Mouse (Mus musculus) liver, postnatal 0 days (tissue): ENCODE measurements at regions not wholly inside any gene's neighbourhood (a gene's known extent, or its start where the extent isn't known, plus 50 kb on each side); places are given as distances from the start of the nearest gene placed in this dataset.

Experiments
- ATAC-seq: fragments of 200-750 bp; cut with Nextera tagmentation; 2 replicates; pipeline ENCODE4 v1.8.0; 2017; ENCODE audit warnings: mild to moderate bottlenecking, moderate library complexity
- DNase-seq: peaks from one replicate; pipeline ENCODE4 v3.0.0-alpha.2; 2016
- H3K27ac ChIP-seq: fragments of 300-500 bp; sonication (generic); 2 replicates; pipeline ENCODE4 v1.5.1; 2014; ENCODE audit warnings: antibody characterized with exemption, moderate library complexity, mild to moderate bottlenecking, low read depth
- H3K27me3 ChIP-seq: fragments of 300-500 bp; sonication (generic); 2 replicates; pipeline ENCODE4 v1.6.1; 2014; ENCODE audit warnings: low read length, control low read depth, mixed read lengths; ENCODE audit not compliant: insufficient read depth
- H3K36me3 ChIP-seq: fragments of 300-500 bp; sonication (generic); replicated peaks from 2 replicates; pipeline ENCODE4 v1.6.1; 2014; ENCODE audit warnings: mild to moderate bottlenecking, control low read depth, low read length, moderate library complexity, mixed read lengths; ENCODE audit not compliant: insufficient read depth
- H3K4me1 ChIP-seq: fragments of 300-500 bp; sonication (generic); 2 replicates; pipeline ENCODE4 v1.6.1; 2014; ENCODE audit warnings: antibody characterized with exemption, mild to moderate bottlenecking, control low read depth; ENCODE audit not compliant: insufficient read depth
- H3K4me2 ChIP-seq: fragments of 300-500 bp; sonication (generic); 2 replicates; pipeline ENCODE4 v1.6.1; 2014; ENCODE audit warnings: low read depth, mild to moderate bottlenecking, low read length, moderate library complexity, mixed read lengths
- H3K4me3 ChIP-seq: fragments of 300-500 bp; sonication (generic); 2 replicates; pipeline ENCODE4 v1.5.1; 2014; ENCODE audit warnings: low read depth, low read length
- H3K9ac ChIP-seq: fragments of 300-500 bp; sonication (generic); replicated peaks from 2 replicates; pipeline ENCODE4 v1.6.1; 2014; ENCODE audit warnings: mild to moderate bottlenecking, moderate library complexity
- H3K9me3 ChIP-seq: fragments of 300-500 bp; sonication (generic); 2 replicates; pipeline ENCODE4 v1.6.1; 2016; ENCODE audit warnings: mild to moderate bottlenecking, control low read depth, low read length, mixed read lengths
- CTCF ChIP-seq: sonication (generic); IDR thresholded peaks from 2 replicates; pipeline ENCODE4 v1.5.1; 2016; ENCODE audit warnings: antibody characterized with exemption, low read depth
- EP300 ChIP-seq: IDR thresholded peaks from 2 replicates; pipeline ENCODE4 v1.6.1; 2016; ENCODE audit warnings: antibody characterized with exemption, low read depth, mild to moderate bottlenecking
- WGBS: fragments of 180-500 bp; shearing (Covaris S2); extraction: QIAGEN DNeasy Blood & Tissue Kit; methylation state at CpG from one replicate; pipeline ENCODE4 v1.1.7; 2014; ENCODE audit not compliant: insufficient replicate concordance; 5-methylcytosine and 5-hydroxymethylcytosine counted together

GRCm38 (mm10) chr2:56025059-56025458 lies 589.3 kb downstream of the Kcnj3 start:
- peak; percentile 40 for TF ChIP-seq CTCF
- no peak for TF ChIP-seq EP300
- Histone ChIP-seq H3K9ac (no peak overlapping the region), H3K27ac (no peak overlapping the region), H3K4me1 (no peaks in the 10 kb centered on the region), H3K27me3 (no peaks in the 10 kb centered on the region), H3K9me3 (no peaks in the 10 kb centered on the region), H3K4me2 (no peak overlapping the region), H3K36me3 (no peaks in the 10 kb centered on the region), H3K4me3 (no peak overlapping the region)
- DNase-seq (peak; percentile 13), ATAC-seq (no peak)
- WGBS: 7% methylated on average over 5 of the region's 5 CpGs

GRCm38 (mm10) chr2:56028958-56029357 lies 593.2 kb downstream of the Kcnj3 start:
- H3K4me2 ChIP-seq: no peak overlapping the region
- no peaks in the 10 kb centered on the region for H3K9me3 ChIP-seq
- no peaks in the 10 kb centered on the region for H3K27me3 ChIP-seq
- TF ChIP-seq CTCF: no peak
- no peak for TF ChIP-seq EP300
- H3K4me3 ChIP-seq: no peak overlapping the region
- H3K4me1 ChIP-seq: no peaks in the 10 kb centered on the region
- ATAC-seq (no peak), DNase-seq (no peak)
- 77% methylated on average over 2 of the region's 2 CpGs for WGBS
- H3K27ac ChIP-seq: no peak overlapping the region
- no peak overlapping the region for H3K9ac ChIP-seq
- H3K36me3 ChIP-seq: no peaks in the 10 kb centered on the region
